Mouse (Mus musculus): Measurements from ENCODE around the gene Fam168a. TPM values are rescaled to one million over a fixed set of nuclear protein-coding genes. Genes with fewer than 3 reads are reported as not detected.

The Fam168a gene
- total and polyA plus RNA-seq, 3 experiments, result 36.3 to 39.8 (median 37.1) TPM

DNA sequence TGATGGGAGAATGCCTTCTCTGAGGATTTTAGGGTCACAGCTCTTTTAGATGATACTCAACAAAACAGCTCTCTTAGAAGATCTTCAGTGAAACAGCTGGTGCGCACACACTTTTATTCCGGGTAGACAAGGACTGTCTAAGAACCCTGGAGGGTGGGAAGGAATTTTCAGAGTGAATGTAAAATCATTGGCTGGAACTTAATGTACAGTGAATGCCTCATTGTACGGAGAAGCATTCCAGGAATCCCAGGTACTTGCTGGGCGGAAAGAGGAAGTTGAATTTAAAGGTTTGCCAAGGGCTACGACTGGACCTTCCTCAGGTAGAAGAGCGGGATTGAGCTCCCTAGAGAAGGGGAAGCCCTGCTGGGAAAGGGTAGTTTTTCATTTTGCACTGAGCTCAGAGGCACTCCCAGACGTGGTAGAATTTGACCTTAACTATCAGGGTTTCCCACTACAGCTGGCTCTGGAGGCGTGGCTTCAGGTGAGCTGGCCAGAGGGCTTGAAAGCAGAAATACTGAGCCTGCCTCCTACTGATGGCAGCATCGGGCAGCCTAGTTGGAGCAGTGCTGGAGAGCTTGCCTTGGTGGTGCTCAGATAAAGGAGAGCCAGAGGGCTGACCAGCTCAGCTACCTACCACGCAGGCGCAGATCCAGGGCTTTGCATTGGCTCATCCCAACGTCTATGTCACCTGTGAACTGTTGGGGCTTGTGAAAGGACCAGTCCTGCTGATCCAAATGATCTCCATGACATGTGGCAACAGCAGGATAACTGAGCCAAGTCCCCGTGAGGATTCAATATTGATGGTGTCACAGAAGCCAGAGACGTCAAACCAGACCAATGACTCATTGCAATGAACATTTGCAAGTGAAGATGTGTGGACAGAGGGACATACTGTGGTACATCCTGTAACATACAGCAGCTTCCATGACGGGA is 27.2 kb upstream of the Fam168a start:
- no peaks in the 10 kb centered on the region for H3K36me3 ChIP-seq (ENCODE audit: control insufficient read depth, insufficient read depth, low read length)
- WGBS, result 62% methylated on average over 15 of the region's 15 CpGs
- no peak overlapping the region for H3K4me3 ChIP-seq
- H3K79me2 ChIP-seq (replicated peaks; ENCODE audit: control insufficient read depth, insufficient read depth, low read length), result no peaks in the 10 kb centered on the region
- no peak overlapping the region for H3K9ac ChIP-seq (ENCODE audit: low read depth, low read length)
- no peak for TF ChIP-seq POLR2A (IDR thresholded peaks at IDR 0.05; ENCODE audit: insufficient read depth, low read depth, low read length)
- no peak for TF ChIP-seq CTCF (IDR thresholded peaks at IDR 0.05)
- TF ChIP-seq EP300 (IDR thresholded peaks at IDR 0.05; ENCODE audit: insufficient read depth, low read depth, low read length), result no peak
- DNase-seq, result no peak
- H3K27ac ChIP-seq, result no peak overlapping the region
- H3K27me3 ChIP-seq (ENCODE audit: control insufficient read depth, insufficient read depth, low read length), result no peaks in the 10 kb centered on the region
- intact Hi-C loops (cut with DNase I), result no loop called here
- H3K4me1 ChIP-seq (ENCODE audit: control insufficient read depth, insufficient read depth, low read length), result no peaks in the 10 kb centered on the region

DNA sequence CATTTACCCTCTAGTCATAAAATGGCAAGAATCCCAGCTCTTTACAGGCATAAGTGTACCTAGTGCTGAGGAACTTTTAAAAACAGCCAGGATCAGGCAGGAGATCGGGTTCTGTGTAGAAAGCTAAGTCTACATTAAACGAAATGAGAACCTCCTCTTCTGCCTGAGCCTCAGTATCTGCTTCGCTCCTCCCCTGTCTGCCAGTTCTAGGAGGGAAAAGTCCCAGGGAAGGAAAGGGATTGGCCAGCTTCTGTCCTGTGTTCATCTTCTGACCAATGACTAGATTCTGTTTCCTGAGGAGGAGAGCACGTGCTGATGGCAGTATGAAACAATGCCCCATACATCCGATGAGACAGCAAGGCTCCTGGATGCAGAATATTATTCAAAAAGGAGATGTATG is 25.3 kb upstream of the Fam168a start:
- DNase-seq, result no peak

DNA sequence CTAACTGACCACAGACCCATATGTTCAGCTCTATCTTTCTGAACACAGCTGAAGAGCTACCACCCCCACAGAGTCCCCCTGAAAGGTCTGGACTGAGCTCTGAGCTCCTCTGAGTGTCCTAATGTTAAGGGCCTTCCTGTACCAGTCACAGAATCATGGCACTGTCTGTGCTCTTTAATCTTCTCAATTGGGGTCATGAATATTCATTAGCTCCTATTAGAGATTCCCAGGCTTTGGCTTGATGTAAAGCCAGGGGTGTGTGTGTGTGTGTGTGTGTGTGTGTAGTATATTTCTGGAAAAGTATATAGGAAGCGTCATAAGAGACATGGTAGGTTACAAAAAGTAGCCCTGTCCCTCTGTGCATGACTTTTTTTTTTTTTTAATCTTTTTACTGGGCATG is 23.2 kb upstream of the Fam168a start:
- no peaks in the 10 kb centered on the region for H3K27me3 ChIP-seq (ENCODE audit: control insufficient read depth, insufficient read depth, low read length)
- H3K27ac ChIP-seq, result no peak overlapping the region
- no peaks in the 10 kb centered on the region for H3K36me3 ChIP-seq (ENCODE audit: control insufficient read depth, insufficient read depth, low read length)
- H3K79me2 ChIP-seq (replicated peaks; ENCODE audit: control insufficient read depth, insufficient read depth, low read length), result no peaks in the 10 kb centered on the region
- H3K4me1 ChIP-seq (ENCODE audit: control insufficient read depth, insufficient read depth, low read length), result no peaks in the 10 kb centered on the region
- 82% methylated on average over 1 of the region's 1 CpGs for WGBS
- DNase-seq, result no peak
- intact Hi-C loops (cut with DNase I), result no loop called here
- H3K9ac ChIP-seq (ENCODE audit: low read depth, low read length), result no peak overlapping the region
- H3K4me3 ChIP-seq, result no peak overlapping the region
- TF ChIP-seq EP300 (IDR thresholded peaks at IDR 0.05; ENCODE audit: insufficient read depth, low read depth, low read length) (no peak), POLR2A (IDR thresholded peaks at IDR 0.05; ENCODE audit: insufficient read depth, low read depth, low read length) (no peak), CTCF (IDR thresholded peaks at IDR 0.05) (no peak)

More for the DNA sequence above, 25.3 kb upstream of the Fam168a start:
- TF ChIP-seq EP300 (IDR thresholded peaks at IDR 0.05; ENCODE audit: insufficient read depth, low read depth, low read length) (no peak), CTCF (IDR thresholded peaks at IDR 0.05) (no peak), POLR2A (IDR thresholded peaks at IDR 0.05; ENCODE audit: insufficient read depth, low read depth, low read length) (no peak)
- H3K27ac ChIP-seq, result no peak overlapping the region
- H3K9ac ChIP-seq (ENCODE audit: low read depth, low read length), result no peak overlapping the region
- no peaks in the 10 kb centered on the region for H3K27me3 ChIP-seq (ENCODE audit: control insufficient read depth, insufficient read depth, low read length)
- no peak overlapping the region for H3K4me3 ChIP-seq
- 47% methylated on average over 5 of the region's 5 CpGs for WGBS
- no peaks in the 10 kb centered on the region for H3K4me1 ChIP-seq (ENCODE audit: control insufficient read depth, insufficient read depth, low read length)
- H3K79me2 ChIP-seq (replicated peaks; ENCODE audit: control insufficient read depth, insufficient read depth, low read length), result no peaks in the 10 kb centered on the region
- intact Hi-C loops (cut with DNase I), result no loop called here
- H3K36me3 ChIP-seq (ENCODE audit: control insufficient read depth, insufficient read depth, low read length), result no peaks in the 10 kb centered on the region

DNA sequence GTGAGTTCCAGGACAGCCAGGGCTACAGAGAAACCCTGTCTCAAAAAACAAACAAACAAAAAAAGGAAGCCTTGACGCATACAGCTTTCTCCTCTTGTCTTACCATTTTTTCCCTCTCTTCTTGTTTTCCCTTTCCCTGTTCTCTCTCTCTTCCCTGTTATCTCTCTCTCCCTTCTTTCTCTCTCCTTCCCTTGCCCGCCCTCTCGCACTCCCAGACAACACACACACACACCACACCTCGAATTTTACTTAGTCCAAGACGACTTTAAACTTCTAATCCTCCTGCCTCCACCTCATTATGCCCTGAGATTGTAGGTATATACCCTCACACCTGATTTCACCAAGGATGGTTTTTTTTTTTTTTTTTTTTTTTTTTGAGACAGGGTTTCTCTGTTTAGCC is 22.4 kb upstream of the Fam168a start:
- Histone ChIP-seq H3K27ac (no peak overlapping the region), H3K27me3 (ENCODE audit: control insufficient read depth, insufficient read depth, low read length) (no peaks in the 10 kb centered on the region), H3K4me1 (ENCODE audit: control insufficient read depth, insufficient read depth, low read length) (no peaks in the 10 kb centered on the region), H3K9ac (ENCODE audit: low read depth, low read length) (no peak overlapping the region), H3K4me3 (no peak overlapping the region), H3K79me2 (replicated peaks; ENCODE audit: control insufficient read depth, insufficient read depth, low read length) (no peaks in the 10 kb centered on the region), H3K36me3 (ENCODE audit: control insufficient read depth, insufficient read depth, low read length) (no peaks in the 10 kb centered on the region)
- intact Hi-C loops (cut with DNase I), result loop anchor here (2.0 kb wide), 3 partner anchors 21 to 163 kb away; no protein-coding TSS in a partner anchor
- DNase-seq, result no peak
- WGBS, result 62% methylated on average over 5 of the region's 5 CpGs
- TF ChIP-seq POLR2A (IDR thresholded peaks at IDR 0.05; ENCODE audit: insufficient read depth, low read depth, low read length), result no peak
- no peak for TF ChIP-seq EP300 (IDR thresholded peaks at IDR 0.05; ENCODE audit: insufficient read depth, low read depth, low read length)
- no peak for TF ChIP-seq CTCF (IDR thresholded peaks at IDR 0.05)

DNA sequence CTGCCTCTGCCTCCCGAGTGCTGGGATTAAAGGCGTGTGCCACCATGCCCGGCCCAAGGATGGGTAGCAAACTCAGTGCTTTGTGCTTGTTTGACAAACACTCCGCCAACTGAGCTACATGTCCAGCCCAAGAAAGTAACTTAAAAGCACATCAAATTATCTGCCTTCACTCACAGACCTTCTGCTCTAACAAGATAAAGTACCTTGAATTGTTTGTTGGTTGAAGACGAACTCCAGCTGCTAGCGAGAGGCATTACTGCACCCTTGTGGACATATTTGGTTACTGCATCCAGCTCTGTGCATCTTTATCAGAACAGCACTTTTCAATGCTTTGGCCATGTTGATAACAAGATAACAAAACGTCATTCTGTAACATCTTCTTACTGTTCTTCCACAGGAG is 21.9 kb upstream of the Fam168a start:
- no peak for TF ChIP-seq POLR2A (IDR thresholded peaks at IDR 0.05; ENCODE audit: insufficient read depth, low read depth, low read length)
- TF ChIP-seq EP300 (IDR thresholded peaks at IDR 0.05; ENCODE audit: insufficient read depth, low read depth, low read length), result no peak
- TF ChIP-seq CTCF (IDR thresholded peaks at IDR 0.05), result peak; percentile 92
- Histone ChIP-seq H3K4me1 (ENCODE audit: control insufficient read depth, insufficient read depth, low read length) (no peaks in the 10 kb centered on the region), H3K4me3 (no peak overlapping the region), H3K27me3 (ENCODE audit: control insufficient read depth, insufficient read depth, low read length) (no peaks in the 10 kb centered on the region), H3K79me2 (replicated peaks; ENCODE audit: control insufficient read depth, insufficient read depth, low read length) (no peaks in the 10 kb centered on the region), H3K27ac (no peak overlapping the region), H3K9ac (ENCODE audit: low read depth, low read length) (no peak overlapping the region), H3K36me3 (ENCODE audit: control insufficient read depth, insufficient read depth, low read length) (no peaks in the 10 kb centered on the region)
- peak; percentile 30 to 45 for DNase-seq
- WGBS, result 47% methylated on average over 7 of the region's 7 CpGs
- intact Hi-C loops (cut with DNase I), result loop anchor here (2.0 kb wide), 3 partner anchors 20 to 164 kb away; no protein-coding TSS in a partner anchor
